Mouse (Mus musculus): ENCODE data around the gene Sstr3. TPM values are rescaled to one million over a fixed set of nuclear protein-coding genes. Genes with fewer than 3 reads are reported as not detected.

The Sstr3 gene
- polyA plus RNA-seq, 1 experiment = not detected

GRCm38 (mm10) chr15:78511951-78512350 lies 32.5 kb downstream of the Sstr3 start:
- no peaks in the 10 kb centered on the region for H3K9me3 ChIP-seq (ENCODE audit: control insufficient read depth, low read length)
- no peaks in the 10 kb centered on the region for H3K36me3 ChIP-seq (ENCODE audit: control insufficient read depth)
- H3K27me3 ChIP-seq (ENCODE audit: control insufficient read depth) = no peaks in the 10 kb centered on the region
- no peaks in the 10 kb centered on the region; the same call in 1 of the 2 replicates for H3K4me1 ChIP-seq (ENCODE audit: control insufficient read depth)
- no peak overlapping the region for H3K4me3 ChIP-seq (replicated peaks)
- no peak for TF ChIP-seq TAL1 (IDR thresholded peaks at IDR 0.05; ENCODE audit: low read length)
- no peak for TF ChIP-seq GATA1 (IDR thresholded peaks at IDR 0.05; ENCODE audit: low read length)

GRCm38 (mm10) chr15:78510736-78511135 lies 33.7 kb downstream of the Sstr3 start:
- H3K27me3 ChIP-seq (ENCODE audit: control insufficient read depth) = no peaks in the 10 kb centered on the region
- H3K4me3 ChIP-seq (replicated peaks) = no peak overlapping the region
- no peaks in the 10 kb centered on the region for H3K36me3 ChIP-seq (ENCODE audit: control insufficient read depth)
- H3K4me1 ChIP-seq (ENCODE audit: control insufficient read depth) = no peaks in the 10 kb centered on the region; the same call in 1 of the 2 replicates
- TF ChIP-seq GATA1 (IDR thresholded peaks at IDR 0.05; ENCODE audit: low read length) (no peak), TAL1 (IDR thresholded peaks at IDR 0.05; ENCODE audit: low read length) (no peak)
- no peaks in the 10 kb centered on the region for H3K9me3 ChIP-seq (ENCODE audit: control insufficient read depth, low read length)

GRCm38 (mm10) chr15:78510121-78510576 lies 34.3 kb downstream of the Sstr3 start:
- TF ChIP-seq TAL1 (IDR thresholded peaks at IDR 0.05; ENCODE audit: low read length) = no peak
- no peak for TF ChIP-seq GATA1 (IDR thresholded peaks at IDR 0.05; ENCODE audit: low read length)
- Histone ChIP-seq H3K4me3 (replicated peaks) (no peak overlapping the region), H3K36me3 (ENCODE audit: control insufficient read depth) (no peaks in the 10 kb centered on the region), H3K9me3 (ENCODE audit: control insufficient read depth, low read length) (no peaks in the 10 kb centered on the region), H3K4me1 (ENCODE audit: control insufficient read depth) (no peaks in the 10 kb centered on the region; the same call in 1 of the 2 replicates), H3K27me3 (ENCODE audit: control insufficient read depth) (no peaks in the 10 kb centered on the region)

GRCm38 (mm10) chr15:78509297-78509899 lies 35.1 kb downstream of the Sstr3 start:
- Histone ChIP-seq H3K36me3 (ENCODE audit: control insufficient read depth) (no peaks in the 10 kb centered on the region), H3K4me1 (ENCODE audit: control insufficient read depth) (no peaks in the 10 kb centered on the region; the same call in 1 of the 2 replicates), H3K9me3 (ENCODE audit: control insufficient read depth, low read length) (0 out of 2 replicates have a peak, but pooled peaks cover 3% of the 10 kb centered on the region), H3K27me3 (ENCODE audit: control insufficient read depth) (no peaks in the 10 kb centered on the region), H3K4me3 (replicated peaks) (no peak overlapping the region)
- TF ChIP-seq GATA1 (IDR thresholded peaks at IDR 0.05; ENCODE audit: low read length) (no peak), TAL1 (IDR thresholded peaks at IDR 0.05; ENCODE audit: low read length) (no peak)

GRCm38 (mm10) chr15:78508443-78508842 lies 36.0 kb downstream of the Sstr3 start:
- H3K4me1 ChIP-seq (ENCODE audit: control insufficient read depth) = no peaks in the 10 kb centered on the region; the same call in 1 of the 2 replicates
- H3K4me3 ChIP-seq (replicated peaks) = no peak overlapping the region
- no peaks in the 10 kb centered on the region for H3K36me3 ChIP-seq (ENCODE audit: control insufficient read depth)
- TF ChIP-seq GATA1 (IDR thresholded peaks at IDR 0.05; ENCODE audit: low read length) (no peak), TAL1 (IDR thresholded peaks at IDR 0.05; ENCODE audit: low read length) (no peak)
- H3K27me3 ChIP-seq (ENCODE audit: control insufficient read depth) = no peaks in the 10 kb centered on the region
- H3K9me3 ChIP-seq (ENCODE audit: control insufficient read depth, low read length) = peaks cover 3% of the 10 kb centered on the region; the same call in 1 of the 2 replicates

- TF ChIP-seq TAL1 (IDR thresholded peaks at IDR 0.05; ENCODE audit: low read length) = no peak
- TF ChIP-seq GATA1 (IDR thresholded peaks at IDR 0.05; ENCODE audit: low read length) = no peak
- Histone ChIP-seq H3K36me3 (ENCODE audit: control insufficient read depth) (no peaks in the 10 kb centered on the region), H3K4me3 (replicated peaks) (no peak overlapping the region), H3K9me3 (ENCODE audit: control insufficient read depth, low read length) (peaks cover 8% of the 10 kb centered on the region), H3K4me1 (ENCODE audit: control insufficient read depth) (no peaks in the 10 kb centered on the region; the same call in 1 of the 2 replicates), H3K27me3 (ENCODE audit: control insufficient read depth) (no peaks in the 10 kb centered on the region)
Observed at GRCm38 (mm10) chr15:78505541-78505940, 38.9 kb downstream of the Sstr3 start.

GRCm38 (mm10) chr15:78504816-78505215 lies 39.7 kb downstream of the Sstr3 start:
- Histone ChIP-seq H3K4me1 (ENCODE audit: control insufficient read depth) (no peaks in the 10 kb centered on the region; the same call in 1 of the 2 replicates), H3K4me3 (replicated peaks) (no peak overlapping the region), H3K36me3 (ENCODE audit: control insufficient read depth) (no peaks in the 10 kb centered on the region), H3K9me3 (ENCODE audit: control insufficient read depth, low read length) (peaks cover 8% of the 10 kb centered on the region), H3K27me3 (ENCODE audit: control insufficient read depth) (no peaks in the 10 kb centered on the region)
- no peak for TF ChIP-seq TAL1 (IDR thresholded peaks at IDR 0.05; ENCODE audit: low read length)

- H3K27me3 ChIP-seq (ENCODE audit: control insufficient read depth) = no peaks in the 10 kb centered on the region
- H3K4me3 ChIP-seq (replicated peaks) = no peak overlapping the region
- no peak for TF ChIP-seq TAL1 (IDR thresholded peaks at IDR 0.05; ENCODE audit: low read length)
- TF ChIP-seq GATA1 (IDR thresholded peaks at IDR 0.05; ENCODE audit: low read length) = no peak
- H3K36me3 ChIP-seq (ENCODE audit: control insufficient read depth) = no peaks in the 10 kb centered on the region
- peaks cover 8% of the 10 kb centered on the region for H3K9me3 ChIP-seq (ENCODE audit: control insufficient read depth, low read length)
- no peaks in the 10 kb centered on the region for H3K4me1 ChIP-seq (ENCODE audit: control insufficient read depth)
Observed at GRCm38 (mm10) chr15:78504013-78504412, 40.5 kb downstream of the Sstr3 start.

GRCm38 (mm10) chr15:78502437-78503132 lies 41.9 kb downstream of the Sstr3 start:
- peaks cover 8% of the 10 kb centered on the region for H3K9me3 ChIP-seq (ENCODE audit: control insufficient read depth, low read length)
- TF ChIP-seq GATA1 (IDR thresholded peaks at IDR 0.05; ENCODE audit: low read length) = no peak
- TF ChIP-seq TAL1 (IDR thresholded peaks at IDR 0.05; ENCODE audit: low read length) = no peak
- H3K27me3 ChIP-seq (ENCODE audit: control insufficient read depth) = no peaks in the 10 kb centered on the region
- H3K4me3 ChIP-seq (replicated peaks) = no peak overlapping the region
- H3K4me1 ChIP-seq (ENCODE audit: control insufficient read depth) = no peaks in the 10 kb centered on the region
- no peaks in the 10 kb centered on the region for H3K36me3 ChIP-seq (ENCODE audit: control insufficient read depth)
